Mouse (Mus musculus) heart, adult 11 months (tissue): ENCODE measurements around the gene Mob4.

ENCODE experiments used
- DNase-seq: peaks from one replicate; pipeline ENCODE4 v3.0.0; 2022

Mob4 gene

GRCm38 (mm10) chr1:55132308-55132707 is 1.3 kb downstream of the Mob4 start:
- DNase-seq = peak; percentile 78

GRCm38 (mm10) chr1:55133173-55133572 is 2.1 kb downstream of the Mob4 start:
- peak; percentile 80 for DNase-seq

GRCm38 (mm10) chr1:55134301-55134700 is 3.3 kb downstream of the Mob4 start:
- DNase-seq = peak; percentile 82

GRCm38 (mm10) chr1:55135846-55136245 is 4.8 kb downstream of the Mob4 start:
- DNase-seq = peak; percentile 51

- DNase-seq = peak; percentile 61
These were observed 13.3 kb downstream of the Mob4 start for GRCm38 (mm10) chr1:55144338-55144737.

- DNase-seq = peak; percentile 77
These were observed 14.5 kb downstream of the Mob4 start for GRCm38 (mm10) chr1:55145556-55145955.

- DNase-seq = peak; percentile 67
These were observed 26.3 kb downstream of the Mob4 start for GRCm38 (mm10) chr1:55157329-55157728.

GRCm38 (mm10) chr1:55158211-55158610 is 27.2 kb downstream of the Mob4 start:
- DNase-seq = peak; percentile 52

GRCm38 (mm10) chr1:55158821-55159220 is 27.8 kb downstream of the Mob4 start:
- peak; percentile 31 for DNase-seq

- DNase-seq = peak; percentile 89
These were observed 29.2 kb downstream of the Mob4 start for GRCm38 (mm10) chr1:55160218-55160617.

GRCm38 (mm10) chr1:55160831-55161638 is 30.0 kb downstream of the Mob4 start:
- DNase-seq = peak; percentile 87

- peak; percentile 82 for DNase-seq
These were observed 30.9 kb downstream of the Mob4 start for GRCm38 (mm10) chr1:55161895-55162294.

GRCm38 (mm10) chr1:55162781-55163180 is 31.8 kb downstream of the Mob4 start:
- peak; percentile 82 for DNase-seq

- peak; percentile 54 for DNase-seq
These were observed 33.0 kb downstream of the Mob4 start for GRCm38 (mm10) chr1:55164005-55164404.

- peak; percentile 54 for DNase-seq
These were observed 36.5 kb downstream of the Mob4 start for GRCm38 (mm10) chr1:55167560-55167959.

GRCm38 (mm10) chr1:55168591-55168990 is 37.6 kb downstream of the Mob4 start:
- DNase-seq = peak; percentile 82

GRCm38 (mm10) chr1:55171361-55172325 is 40.6 kb downstream of the Mob4 start:
- DNase-seq = no peak

GRCm38 (mm10) chr1:55173720-55174557 is 42.9 kb downstream of the Mob4 start:
- DNase-seq = peak; percentile 45

- peak; percentile 55 for DNase-seq
These were observed 43.6 kb downstream of the Mob4 start for GRCm38 (mm10) chr1:55174558-55175034.

GRCm38 (mm10) chr1:55179917-55180566 is 49.0 kb downstream of the Mob4 start:
- no peak for DNase-seq

- no peak for DNase-seq
These were observed 51.4 kb downstream of the Mob4 start for GRCm38 (mm10) chr1:55182392-55182791.

- DNase-seq = no peak
These were observed 54.7 kb downstream of the Mob4 start for GRCm38 (mm10) chr1:55185718-55186117.
